Mouse (Mus musculus): ENCODE measurements around the gene Hspg2.
"Not testable (repeated sequence)": the region's sequence is repeated elsewhere in the genome, so short reads cannot be mapped to it uniquely, and the experiment has no call there.

Hspg2 gene

GRCm38 (mm10) chr4:137579789-137580188, 111.2 kb downstream of the Hspg2 start:
- no peak for DNase-seq

- DNase-seq, result no peak
These were observed 111.7 kb downstream of the Hspg2 start for GRCm38 (mm10) chr4:137580299-137580698.

- DNase-seq, result peak; percentile 17 to 63
These were observed 113.2 kb downstream of the Hspg2 start for GRCm38 (mm10) chr4:137581815-137582214.

GRCm38 (mm10) chr4:137589095-137589494, 120.5 kb downstream of the Hspg2 start:
- not testable (repeated sequence) for DNase-seq

- DNase-seq, result no peak
These were observed 121.0 kb downstream of the Hspg2 start for GRCm38 (mm10) chr4:137589586-137589985.

- no peak for DNase-seq
These were observed 122.4 kb downstream of the Hspg2 start for GRCm38 (mm10) chr4:137590961-137591360.

GRCm38 (mm10) chr4:137593601-137594495, 125.3 kb downstream of the Hspg2 start, which contains the start of gene Usp48:
Gene Usp48 (plus strand): TSS chr4:137593755.
- DNase-seq, result peak; percentile 99

GRCm38 (mm10) chr4:137594496-137595270, 126.1 kb downstream of the Hspg2 start:
- peak in 1 of 2 experiments; percentile 38 for DNase-seq

- DNase-seq, result no peak
These were observed 128.6 kb downstream of the Hspg2 start for GRCm38 (mm10) chr4:137597098-137597630.

- no peak for DNase-seq
These were observed 130.0 kb downstream of the Hspg2 start for GRCm38 (mm10) chr4:137598577-137598976.

GRCm38 (mm10) chr4:137603449-137604171, 135.0 kb downstream of the Hspg2 start:
- DNase-seq, result no peak

GRCm38 (mm10) chr4:137607023-137607422, 138.5 kb downstream of the Hspg2 start:
- DNase-seq, result no peak

- no peak for DNase-seq
These were observed 140.7 kb downstream of the Hspg2 start for GRCm38 (mm10) chr4:137609281-137609680.

GRCm38 (mm10) chr4:137609702-137610101, 141.1 kb downstream of the Hspg2 start:
- DNase-seq, result peak; percentile 12 to 22

- peak; percentile 17 to 18 for DNase-seq
These were observed 141.7 kb downstream of the Hspg2 start for GRCm38 (mm10) chr4:137610256-137610655.

Data from kidney, postnatal 36 days (tissue).